Mouse (Mus musculus): ENCODE measurements around the gene Prok2.

- TF ChIP-seq CTCF (IDR thresholded peaks at IDR 0.05; ENCODE audit: low read depth) (no peak), EP300 (IDR thresholded peaks at IDR 0.05; ENCODE audit: low read depth) (no peak)
Measured at GRCm38 (mm10) chr6:99742866-99743265, 16.7 kb upstream of the Prok2 start.

Data from liver, embryonic 14.5 days (tissue).